Mouse (Mus musculus): ENCODE results near the gene Rimbp2. TPM values are rescaled to one million over a fixed set of nuclear protein-coding genes. Genes with fewer than 3 reads are reported as not detected.

The Rimbp2 gene
- polyA plus RNA-seq, 1 experiment from 2014 or later: 0.13 TPM

DNA sequence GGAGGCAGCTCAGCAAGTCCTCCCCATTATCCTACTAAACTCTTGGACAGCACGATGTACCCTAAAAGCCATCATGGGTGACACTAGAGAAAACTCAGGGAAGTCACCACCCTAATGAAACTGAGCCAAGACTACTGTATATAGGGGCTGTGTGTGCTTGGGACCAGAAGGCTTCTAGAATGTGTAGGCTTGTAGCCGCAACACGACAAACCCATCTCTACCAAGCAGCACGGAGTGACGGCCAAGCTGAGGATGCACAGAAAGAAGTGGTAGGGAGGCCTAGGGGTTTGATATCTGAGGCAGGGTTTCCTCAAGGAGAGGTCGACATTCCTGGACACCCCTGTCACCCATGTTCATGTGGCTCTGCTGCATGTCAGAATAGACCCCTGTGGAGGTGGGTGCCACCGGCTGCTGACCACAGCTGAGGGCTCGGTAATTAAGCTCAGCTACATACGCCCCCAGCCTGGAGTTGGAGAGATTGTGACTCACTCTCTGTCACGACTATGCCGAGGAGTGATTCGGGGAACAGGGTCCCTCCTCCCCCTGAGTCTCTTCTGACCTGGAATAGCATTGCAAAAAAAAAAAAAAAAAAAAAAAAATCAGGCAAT, 106.7 kb downstream of the Rimbp2 start:
- Histone ChIP-seq H3K4me1 (replicated peaks) (no peaks in the 10 kb centered on the region), H3K4me3 (no peak overlapping the region), H3K27me3 (replicated peaks) (no peaks in the 10 kb centered on the region), H3K9me3 (replicated peaks) (peaks cover 4% of the 10 kb centered on the region; the same call in 1 of the 2 replicates), H3K9ac (no peak overlapping the region), H3K27ac (ENCODE audit: poor library complexity, severe bottlenecking) (no peak overlapping the region), H3K36me3 (no peaks in the 10 kb centered on the region), H3K4me2 (no peak overlapping the region)
- ATAC-seq (ENCODE audit: insufficient number of reproducible peaks, low FRiP score): no peak
- WGBS: 74% methylated on average over 12 of the region's 12 CpGs

DNA sequence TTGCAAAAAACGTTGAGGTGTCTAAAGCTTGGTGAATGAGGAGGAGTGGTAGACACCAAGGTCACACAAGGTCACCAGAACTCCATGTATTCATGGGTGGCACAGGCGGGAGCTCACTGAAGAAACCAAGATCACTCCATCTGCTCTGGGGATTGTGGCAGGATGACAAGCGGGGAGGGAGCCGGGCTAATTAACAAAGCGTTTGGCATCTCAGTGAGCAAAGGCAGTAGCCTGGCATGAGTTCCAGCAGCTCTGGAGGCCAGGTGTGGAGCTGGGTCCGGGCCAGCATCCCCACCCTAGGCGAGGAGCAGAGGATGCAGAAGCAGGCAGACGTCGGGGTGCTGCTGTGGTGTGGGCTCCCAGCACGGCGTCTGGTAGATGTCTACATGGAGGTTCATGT, 108.3 kb downstream of the Rimbp2 start:
- H3K27ac ChIP-seq (ENCODE audit: poor library complexity, severe bottlenecking): no peak overlapping the region
- H3K4me2 ChIP-seq: no peak overlapping the region
- no peaks in the 10 kb centered on the region for H3K4me1 ChIP-seq (replicated peaks)
- no peaks in the 10 kb centered on the region for H3K27me3 ChIP-seq (replicated peaks)
- no peaks in the 10 kb centered on the region for H3K36me3 ChIP-seq
- WGBS: 76% methylated on average over 11 of the region's 11 CpGs
- no peak for ATAC-seq (ENCODE audit: insufficient number of reproducible peaks, low FRiP score)
- H3K9ac ChIP-seq: no peak overlapping the region
- peaks cover 4% of the 10 kb centered on the region; the same call in 1 of the 2 replicates for H3K9me3 ChIP-seq (replicated peaks)
- no peak overlapping the region for H3K4me3 ChIP-seq

DNA sequence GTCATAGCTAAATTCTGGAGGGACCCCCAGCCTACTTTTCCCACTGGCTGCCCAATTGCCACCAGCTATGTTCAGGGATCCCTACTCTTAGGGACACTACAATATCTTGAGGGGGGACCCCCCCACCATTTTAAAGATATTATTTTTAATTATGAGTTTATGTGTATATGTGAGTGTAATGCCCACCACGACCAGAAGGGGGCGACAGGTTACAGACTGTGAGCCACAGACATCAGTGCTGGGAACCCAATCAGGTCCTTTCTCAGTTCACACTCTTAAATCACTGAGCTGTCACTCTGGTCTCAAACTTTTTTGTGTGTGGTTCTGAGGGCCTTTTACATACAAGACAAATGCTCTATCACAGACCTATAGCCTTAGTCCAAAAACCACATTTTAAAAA, 109.3 kb downstream of the Rimbp2 start:
- H3K4me1 ChIP-seq (replicated peaks): no peaks in the 10 kb centered on the region
- ATAC-seq (ENCODE audit: insufficient number of reproducible peaks, low FRiP score): no peak
- peaks cover 4% of the 10 kb centered on the region; the same call in 1 of the 2 replicates for H3K9me3 ChIP-seq (replicated peaks)
- no peaks in the 10 kb centered on the region for H3K27me3 ChIP-seq (replicated peaks)
- no peak overlapping the region for H3K4me2 ChIP-seq
- no peak overlapping the region for H3K4me3 ChIP-seq
- WGBS: 49% methylated on average over 2 of the region's 2 CpGs
- no peak overlapping the region for H3K9ac ChIP-seq
- no peak overlapping the region for H3K27ac ChIP-seq (ENCODE audit: poor library complexity, severe bottlenecking)
- no peaks in the 10 kb centered on the region for H3K36me3 ChIP-seq

GRCm38 (mm10) chr5:128841541-128841940, 111.7 kb downstream of the Rimbp2 start:
- 59% methylated on average over 4 of the region's 4 CpGs for WGBS
- peaks cover 4% of the 10 kb centered on the region; the same call in 1 of the 2 replicates for H3K9me3 ChIP-seq (replicated peaks)
- ATAC-seq (ENCODE audit: insufficient number of reproducible peaks, low FRiP score): no peak

GRCm38 (mm10) chr5:128837045-128837444, 116.2 kb downstream of the Rimbp2 start:
- Histone ChIP-seq H3K27me3 (replicated peaks) (no peaks in the 10 kb centered on the region), H3K27ac (ENCODE audit: poor library complexity, severe bottlenecking) (no peak overlapping the region), H3K36me3 (no peaks in the 10 kb centered on the region), H3K4me1 (replicated peaks) (no peaks in the 10 kb centered on the region), H3K4me3 (no peak overlapping the region), H3K9me3 (replicated peaks) (no peaks in the 10 kb centered on the region), H3K9ac (no peak overlapping the region), H3K4me2 (no peak overlapping the region)
- WGBS: 82% methylated on average over 7 of the region's 7 CpGs
- no peak for ATAC-seq (ENCODE audit: insufficient number of reproducible peaks, low FRiP score)

More at GRCm38 (mm10) chr5:128841541-128841940, 111.7 kb downstream of the Rimbp2 start:
- Histone ChIP-seq H3K4me1 (replicated peaks) (no peaks in the 10 kb centered on the region), H3K9ac (no peak overlapping the region), H3K4me3 (no peak overlapping the region), H3K36me3 (no peaks in the 10 kb centered on the region), H3K4me2 (no peak overlapping the region), H3K27ac (ENCODE audit: poor library complexity, severe bottlenecking) (no peak overlapping the region), H3K27me3 (replicated peaks) (no peaks in the 10 kb centered on the region)

DNA sequence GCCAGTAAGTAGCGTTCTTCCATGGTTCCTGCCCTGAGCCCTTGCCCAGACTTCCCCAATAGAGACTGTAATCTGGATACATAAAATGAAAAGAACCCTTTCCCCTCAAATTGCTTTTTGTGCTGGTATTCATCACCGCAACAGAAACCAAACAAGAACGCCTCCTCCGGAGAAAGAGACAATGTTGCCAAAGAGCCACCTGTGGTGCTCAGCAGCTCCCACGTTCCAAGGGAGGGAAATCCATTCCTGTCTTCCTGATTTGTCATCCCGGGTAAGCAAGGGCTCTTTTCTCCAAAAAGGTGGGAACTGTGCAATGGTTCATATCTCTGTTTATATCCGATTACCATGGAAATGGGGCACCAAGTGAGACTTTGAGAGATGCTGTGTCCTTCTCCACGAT, 119.2 kb downstream of the Rimbp2 start:
- WGBS: 69% methylated on average over 8 of the region's 8 CpGs
- no peaks in the 10 kb centered on the region for H3K36me3 ChIP-seq
- no peak overlapping the region for H3K4me2 ChIP-seq
- no peak overlapping the region for H3K9ac ChIP-seq
- no peaks in the 10 kb centered on the region for H3K9me3 ChIP-seq (replicated peaks)
- no peak overlapping the region for H3K4me3 ChIP-seq
- no peak for ATAC-seq (ENCODE audit: insufficient number of reproducible peaks, low FRiP score)
- H3K4me1 ChIP-seq (replicated peaks): no peaks in the 10 kb centered on the region
- no peak overlapping the region for H3K27ac ChIP-seq (ENCODE audit: poor library complexity, severe bottlenecking)
- H3K27me3 ChIP-seq (replicated peaks): no peaks in the 10 kb centered on the region

DNA sequence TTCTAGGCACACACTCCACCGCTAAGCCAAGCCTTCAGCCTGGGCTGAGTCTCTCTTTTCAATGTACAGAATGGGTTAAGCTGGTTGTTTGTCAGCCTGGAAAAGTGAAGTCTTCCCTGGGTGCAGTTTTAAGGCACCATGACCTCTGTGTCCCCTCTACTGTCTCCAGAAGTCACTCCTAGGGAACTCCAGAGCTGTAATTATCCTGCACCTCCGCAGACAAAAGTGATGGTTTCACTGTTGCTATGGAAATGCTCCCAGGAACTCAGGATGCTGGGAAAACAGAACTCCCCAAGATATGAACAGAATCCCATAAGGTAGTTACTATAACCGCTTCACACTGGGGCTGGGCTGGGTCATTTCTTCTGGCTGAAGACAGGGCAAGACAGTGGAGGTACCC, 130.4 kb downstream of the Rimbp2 start:
- Histone ChIP-seq H3K9ac (no peak overlapping the region), H3K27me3 (replicated peaks) (no peaks in the 10 kb centered on the region), H3K4me3 (no peak overlapping the region), H3K4me1 (replicated peaks) (no peaks in the 10 kb centered on the region), H3K9me3 (replicated peaks) (no peaks in the 10 kb centered on the region; the same call in 1 of the 2 replicates), H3K36me3 (no peaks in the 10 kb centered on the region), H3K27ac (ENCODE audit: poor library complexity, severe bottlenecking) (no peak overlapping the region), H3K4me2 (no peak overlapping the region)
- 77% methylated on average over 3 of the region's 3 CpGs for WGBS
- ATAC-seq (ENCODE audit: insufficient number of reproducible peaks, low FRiP score): no peak

GRCm38 (mm10) chr5:128819638-128820285, 133.5 kb downstream of the Rimbp2 start:
- Histone ChIP-seq H3K9me3 (replicated peaks) (no peaks in the 10 kb centered on the region), H3K4me3 (no peak overlapping the region), H3K4me1 (replicated peaks) (no peaks in the 10 kb centered on the region), H3K27ac (ENCODE audit: poor library complexity, severe bottlenecking) (no peak overlapping the region), H3K4me2 (no peak overlapping the region), H3K27me3 (replicated peaks) (no peaks in the 10 kb centered on the region), H3K36me3 (no peaks in the 10 kb centered on the region), H3K9ac (no peak overlapping the region)
- ATAC-seq (ENCODE audit: insufficient number of reproducible peaks, low FRiP score): no peak
- 55% methylated on average over 12 of the region's 12 CpGs for WGBS

DNA sequence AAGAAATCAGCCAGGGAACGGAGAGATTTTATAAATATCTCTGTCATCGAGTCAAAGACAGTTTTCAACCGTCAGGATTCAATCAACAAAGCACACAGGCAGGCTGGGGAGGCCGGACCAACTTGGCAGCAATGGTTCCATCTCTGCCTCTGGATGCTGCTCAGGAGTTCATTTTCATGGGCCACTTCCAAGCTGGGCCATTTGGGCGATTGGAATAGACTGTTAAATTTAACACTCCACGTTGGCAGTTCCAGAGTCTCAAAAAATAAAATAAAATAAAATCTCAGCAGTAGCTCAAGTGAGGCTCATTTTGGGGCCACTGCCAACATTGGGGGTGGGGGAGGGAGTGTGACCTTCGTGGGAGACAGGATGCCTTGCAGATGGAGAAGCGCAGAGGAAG, 137.7 kb downstream of the Rimbp2 start:
- Histone ChIP-seq H3K27me3 (replicated peaks) (peaks cover 14% of the 10 kb centered on the region; the same call in 1 of the 2 replicates), H3K9ac (no peak overlapping the region), H3K9me3 (replicated peaks) (no peaks in the 10 kb centered on the region), H3K27ac (ENCODE audit: poor library complexity, severe bottlenecking) (no peak overlapping the region), H3K4me2 (no peak overlapping the region), H3K4me1 (replicated peaks) (no peaks in the 10 kb centered on the region), H3K36me3 (no peaks in the 10 kb centered on the region), H3K4me3 (no peak overlapping the region)
- WGBS: 70% methylated on average over 8 of the region's 8 CpGs
- ATAC-seq (ENCODE audit: insufficient number of reproducible peaks, low FRiP score): no peak

- H3K36me3 ChIP-seq: no peaks in the 10 kb centered on the region
- H3K27me3 ChIP-seq (replicated peaks): peaks cover 14% of the 10 kb centered on the region; the same call in 1 of the 2 replicates
- H3K4me1 ChIP-seq (replicated peaks): peaks cover 3% of the 10 kb centered on the region
- no peaks in the 10 kb centered on the region for H3K9me3 ChIP-seq (replicated peaks)
- 77% methylated on average over 6 of the region's 6 CpGs for WGBS
- H3K27ac ChIP-seq (ENCODE audit: poor library complexity, severe bottlenecking): no peak overlapping the region
- no peak overlapping the region for H3K9ac ChIP-seq
- no peak for ATAC-seq (ENCODE audit: insufficient number of reproducible peaks, low FRiP score)
- H3K4me3 ChIP-seq: no peak overlapping the region
- no peak overlapping the region for H3K4me2 ChIP-seq
Measured at GRCm38 (mm10) chr5:128815078-128815477, 138.2 kb downstream of the Rimbp2 start.

DNA sequence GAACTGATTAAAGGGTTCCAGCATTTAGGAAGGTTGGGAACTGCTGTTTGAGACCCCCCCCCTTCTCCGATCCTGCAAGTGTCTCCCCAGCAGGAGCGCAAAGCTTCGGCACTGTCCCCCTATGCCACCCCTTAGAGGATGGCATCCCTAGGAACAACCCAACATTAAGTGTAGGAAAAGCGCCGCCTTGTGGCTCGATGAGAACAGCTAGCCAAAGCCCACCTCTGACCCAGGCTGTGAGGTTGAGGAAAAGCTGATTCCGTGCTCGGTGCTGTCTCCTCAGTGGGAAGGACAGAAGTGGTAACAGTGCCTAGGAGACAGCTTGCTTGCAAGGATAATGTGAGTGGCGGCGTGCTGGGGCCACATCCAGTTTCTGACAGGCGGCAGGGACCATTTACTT, 140.2 kb downstream of the Rimbp2 start:
- no peaks in the 10 kb centered on the region for H3K36me3 ChIP-seq
- no peak overlapping the region for H3K4me2 ChIP-seq
- peaks cover 14% of the 10 kb centered on the region; the same call in 1 of the 2 replicates for H3K27me3 ChIP-seq (replicated peaks)
- ATAC-seq (ENCODE audit: insufficient number of reproducible peaks, low FRiP score): no peak
- no peak overlapping the region for H3K4me3 ChIP-seq
- no peaks in the 10 kb centered on the region for H3K9me3 ChIP-seq (replicated peaks)
- H3K4me1 ChIP-seq (replicated peaks): peaks cover 9% of the 10 kb centered on the region
- 32% methylated on average over 11 of the region's 11 CpGs for WGBS
- H3K27ac ChIP-seq (ENCODE audit: poor library complexity, severe bottlenecking): no peak overlapping the region
- H3K9ac ChIP-seq: no peak overlapping the region
